Mouse (Mus musculus) neural tube, embryonic 10.5 days (tissue): Measurements from ENCODE around the gene Map7.

ENCODE experiments used
- DNase-seq: peaks from one replicate; pipeline ENCODE4 v3.0.0-alpha.2; 2017; ENCODE audit warnings: low spot score; ENCODE audit errors: extremely low spot score

The Map7 gene

GRCm38 (mm10) chr10:20285289-20285975 is 137.2 kb downstream of the Map7 start:
- DNase-seq = peak; percentile 65

DNA sequence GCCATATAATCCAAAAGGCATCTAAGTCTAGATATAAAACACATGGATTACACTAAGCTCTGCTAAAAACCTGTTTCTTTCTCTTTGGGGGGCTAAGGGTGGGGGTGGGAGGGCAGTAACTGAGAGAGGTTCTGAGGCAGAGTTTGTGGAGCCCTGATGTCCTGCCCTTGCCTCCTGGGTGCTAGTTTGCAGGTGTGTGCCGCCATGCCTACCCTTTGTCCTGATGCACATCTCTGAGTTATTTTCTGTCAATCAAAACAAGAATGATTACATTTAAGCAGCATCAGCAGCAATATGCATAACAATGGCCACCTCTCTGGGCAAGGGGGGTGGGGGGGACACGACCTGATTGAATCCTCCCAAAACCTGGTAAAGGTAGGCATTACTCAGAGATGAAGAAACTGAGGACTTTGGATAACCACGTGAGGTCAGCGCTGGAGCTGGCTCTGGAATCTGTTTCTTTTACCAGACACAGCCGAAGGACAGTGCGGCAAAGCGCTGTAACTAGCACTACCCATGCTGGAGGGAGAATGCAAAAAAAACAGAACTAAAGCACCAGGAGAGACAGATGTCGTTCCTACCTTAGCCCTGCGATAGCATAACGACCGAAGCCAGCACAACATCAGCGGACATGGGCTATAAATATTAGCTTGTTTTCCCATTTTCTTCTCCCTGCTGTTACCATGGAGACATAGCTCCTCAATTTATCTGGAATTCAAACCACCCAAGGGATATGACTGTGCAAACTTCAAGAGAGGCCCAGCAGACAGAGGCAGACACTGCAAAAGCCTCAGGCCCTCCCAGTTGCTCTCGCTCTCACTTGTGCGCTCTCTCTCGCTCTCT is 137.9 kb downstream of the Map7 start:
- peak; percentile 41 for DNase-seq

DNA sequence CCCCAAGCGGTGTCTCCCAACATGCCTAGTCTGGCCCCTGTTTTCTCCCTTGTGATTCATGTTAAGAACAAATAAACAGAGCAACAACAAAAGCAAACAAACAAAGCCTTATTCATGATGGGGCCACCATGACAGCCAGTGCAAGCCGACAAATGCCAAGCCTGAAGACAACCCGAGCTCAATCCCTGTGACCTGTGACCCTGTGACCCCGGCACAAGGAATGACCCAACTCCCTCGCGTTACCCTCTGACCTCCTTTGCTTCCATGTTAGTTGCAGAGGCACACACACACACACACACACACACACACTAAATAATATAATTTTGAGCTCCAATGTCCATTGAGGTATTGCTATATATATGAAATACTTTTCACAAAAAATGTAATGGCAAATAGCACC is 139.1 kb downstream of the Map7 start:
- DNase-seq = peak; percentile 29

DNA sequence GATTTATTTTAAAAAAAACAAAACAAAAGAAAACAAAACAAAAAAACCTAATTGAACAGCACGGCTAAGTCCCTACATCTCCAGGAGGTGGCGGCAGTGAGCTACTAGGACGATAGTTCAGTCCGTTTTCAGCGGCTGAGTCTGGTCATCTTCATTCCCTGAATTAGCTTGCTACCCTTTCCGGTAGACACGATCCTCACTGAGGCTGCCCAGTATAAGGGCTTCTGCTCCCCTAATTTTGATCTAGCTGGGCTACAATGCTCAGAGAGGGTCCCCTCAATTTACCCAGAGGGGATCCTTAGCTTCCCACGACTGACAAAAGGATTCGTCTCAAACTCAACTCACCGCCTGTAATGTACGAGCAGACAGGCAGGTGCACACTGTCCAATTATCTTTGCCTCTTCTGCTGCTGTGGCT is 142.2 kb downstream of the Map7 start:
- peak; percentile 80 for DNase-seq

DNA sequence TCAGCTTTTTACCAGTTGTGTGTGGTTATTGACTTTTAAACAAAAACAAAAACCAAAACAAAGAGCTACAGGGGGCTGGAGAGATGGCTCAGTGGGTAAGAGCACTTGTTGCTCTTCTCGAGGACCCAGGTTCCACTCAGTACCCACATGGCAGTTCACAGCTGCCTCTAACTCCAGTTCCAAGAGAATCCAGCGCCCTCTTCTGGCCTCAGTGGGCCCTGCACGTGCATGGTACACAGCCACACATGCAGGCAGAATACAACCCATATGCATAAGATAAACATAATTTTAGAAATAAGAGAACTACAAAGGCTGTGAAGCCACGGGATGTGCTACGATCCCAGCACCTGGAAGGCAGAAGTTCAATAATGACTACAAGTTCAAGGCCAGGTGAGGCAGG is 147.7 kb downstream of the Map7 start:
- DNase-seq = no peak

GRCm38 (mm10) chr10:20298152-20298920 is 150.1 kb downstream of the Map7 start:
- DNase-seq = no peak

DNA sequence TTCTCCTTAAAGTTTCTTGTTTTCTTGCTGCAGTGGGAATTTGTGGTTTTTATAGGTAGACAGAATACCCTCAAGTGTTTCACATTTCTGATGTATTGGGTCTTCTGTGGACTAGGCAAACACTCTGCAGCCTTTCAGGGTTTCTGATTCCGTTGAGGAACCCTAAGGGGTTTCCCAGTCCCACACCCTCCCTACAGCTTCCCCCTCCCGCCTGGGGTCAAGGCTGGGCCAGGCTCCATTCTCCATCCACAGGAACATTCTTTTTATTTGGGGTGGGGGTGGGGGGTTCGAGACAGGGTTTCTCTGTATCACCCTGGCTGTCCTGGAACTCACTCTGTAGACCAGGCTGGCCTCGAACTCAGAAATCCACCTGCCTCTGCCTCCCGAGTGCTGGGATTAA is 150.8 kb downstream of the Map7 start:
- no peak for DNase-seq

- peak; percentile 25 for DNase-seq
Measured at GRCm38 (mm10) chr10:20310969-20311769, 162.9 kb downstream of the Map7 start.

DNA sequence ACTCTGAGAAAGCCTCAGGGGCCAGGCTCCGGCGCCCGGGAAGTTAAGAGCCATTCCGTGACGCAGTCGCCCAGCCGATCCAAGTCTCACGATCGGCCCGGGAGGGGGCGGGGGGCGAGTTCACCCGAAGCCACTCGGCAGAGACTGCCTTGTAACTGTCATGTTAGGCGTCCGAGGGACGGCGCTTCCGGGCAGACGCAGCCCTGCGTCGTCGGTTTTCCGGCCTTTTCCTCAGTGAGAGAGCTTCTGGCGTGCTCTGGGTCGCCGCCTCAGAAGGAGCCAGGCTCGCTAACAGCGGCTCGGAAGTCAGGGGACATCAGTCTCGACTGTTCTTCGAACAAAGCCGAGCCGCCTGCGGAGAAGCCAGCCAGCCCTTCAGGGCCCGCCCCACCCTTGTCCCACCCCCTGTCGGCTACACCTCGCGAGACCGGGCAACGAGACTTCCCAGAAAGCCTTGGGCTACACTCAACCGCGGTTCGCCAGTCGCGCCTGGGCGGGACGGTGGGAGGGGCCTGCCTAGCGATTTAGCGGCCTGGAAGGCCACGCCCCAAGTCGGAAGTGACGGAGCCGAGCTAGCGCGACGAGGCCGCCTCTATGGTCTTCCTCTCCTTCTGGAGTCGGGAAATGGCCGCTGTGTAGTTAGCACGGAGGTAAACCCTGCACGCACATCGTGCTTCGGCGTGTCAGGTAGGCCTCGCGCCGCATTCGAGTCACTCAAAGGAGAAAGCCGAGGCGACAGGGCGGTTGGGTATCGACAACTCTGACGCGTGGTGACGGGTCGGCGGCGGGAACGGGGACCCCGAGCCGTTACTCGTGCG is 163.9 kb downstream of the Map7 start, which contains the start of gene Bclaf1:
Bclaf1 (plus strand) TSS at position 552 of the 818 bp plus-strand sequence.
- peak; percentile 100 for DNase-seq

DNA sequence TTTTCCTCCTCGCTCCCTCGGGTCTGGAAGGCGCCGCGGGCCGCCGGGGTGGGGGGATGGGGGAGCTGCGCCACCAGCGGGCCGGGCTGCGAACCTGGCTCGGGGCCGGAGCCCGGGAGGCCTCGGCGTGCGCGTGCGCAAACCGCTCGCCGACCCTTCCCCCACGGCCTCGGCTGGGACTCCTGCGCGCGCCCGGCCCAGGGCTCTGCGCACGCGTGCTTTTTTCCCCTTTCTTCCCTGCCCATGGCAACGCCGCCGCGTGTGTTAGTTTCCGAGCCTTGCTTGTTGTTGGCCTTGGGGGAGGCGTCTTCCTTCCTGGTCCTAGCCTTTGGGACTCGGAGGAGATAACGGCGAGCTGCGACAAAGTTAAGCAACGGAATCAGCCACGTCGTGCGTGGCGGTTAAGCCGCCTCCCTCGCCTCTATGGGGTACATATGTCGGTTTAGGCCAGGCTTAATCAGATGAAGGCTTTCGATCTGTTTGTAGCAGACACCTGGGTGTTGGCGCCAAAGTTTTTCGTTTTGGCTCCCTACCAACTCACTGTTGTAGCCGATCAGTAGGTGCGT is 164.5 kb downstream of the Map7 start:
- peak; percentile 87 for DNase-seq

DNA sequence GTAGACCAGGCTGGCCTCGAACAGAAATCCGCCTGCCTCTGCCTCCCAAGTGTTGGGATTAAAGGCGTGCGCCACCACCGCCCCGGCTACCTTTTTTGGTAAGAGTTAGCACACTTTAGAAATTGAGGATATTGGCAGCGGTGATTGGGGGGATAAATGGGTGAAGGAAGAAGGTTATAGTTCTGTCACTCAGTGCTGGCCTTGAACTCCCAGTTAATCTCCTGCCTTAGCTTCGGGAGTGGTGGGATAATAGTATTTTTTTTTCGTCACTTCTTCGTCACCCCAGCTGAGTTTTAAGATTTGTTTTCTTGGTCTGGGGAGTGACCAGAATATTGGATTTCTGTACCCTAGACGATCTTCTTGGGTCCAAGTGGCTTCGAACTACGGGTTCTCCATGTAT is 165.2 kb downstream of the Map7 start:
- no peak for DNase-seq

GRCm38 (mm10) chr10:20313941-20314340 is 165.7 kb downstream of the Map7 start:
- DNase-seq = no peak

DNA sequence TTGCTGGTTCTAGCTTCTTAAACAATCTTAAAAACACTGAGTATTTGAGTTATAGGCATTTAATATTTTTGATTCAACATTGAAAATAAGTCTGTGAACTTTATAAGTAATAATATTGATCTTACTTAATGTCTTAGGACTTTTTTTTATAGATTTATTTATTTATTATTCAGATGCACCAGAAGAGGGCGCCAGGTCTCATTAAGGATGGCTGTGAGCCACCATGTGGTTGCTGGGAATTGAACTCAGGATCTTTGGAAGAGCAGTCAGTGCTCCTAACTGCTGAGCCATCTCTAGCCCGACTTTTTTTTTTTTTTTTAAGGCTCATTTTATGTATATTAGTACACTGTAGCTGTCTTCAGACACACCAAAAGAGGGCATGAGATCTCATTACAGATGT is 166.5 kb downstream of the Map7 start:
- no peak for DNase-seq

GRCm38 (mm10) chr10:20317466-20317865 is 169.2 kb downstream of the Map7 start:
- DNase-seq = no peak

DNA sequence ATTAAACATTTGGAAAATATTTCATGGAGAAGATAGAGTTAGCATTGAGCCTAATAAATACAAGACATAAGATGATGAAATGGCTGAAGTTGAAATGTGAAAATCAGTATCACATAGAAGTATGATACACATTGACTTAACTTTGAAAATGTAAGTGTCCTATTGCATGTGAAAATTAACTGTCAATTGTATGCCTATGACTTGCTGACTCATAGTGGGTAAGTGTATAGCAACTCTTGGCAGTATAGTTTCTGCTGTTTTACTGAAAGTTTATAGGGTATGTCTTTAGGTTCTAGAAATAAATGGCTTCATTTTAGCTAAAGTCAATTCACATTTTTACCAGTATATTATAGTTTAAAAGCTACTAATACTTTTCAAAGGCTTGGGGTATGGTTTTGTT is 178.0 kb downstream of the Map7 start:
- DNase-seq = no peak
